Mouse (Mus musculus) skeletal muscle tissue, postnatal 0 days (tissue): ENCODE results near the gene Gm11032. TPM values are rescaled to one million over a fixed set of nuclear protein-coding genes. Genes with fewer than 3 reads are reported as not detected.

ENCODE experiments used
- polyA plus RNA-seq: library from polyadenylated mRNA; unstranded; fragments of >200 nt; fragmentation: Nextera tagmentation; extraction: Ambion mirVana; gene quantifications from 2 replicates; pipeline ENCODE4 v1.2.1, GENCODE M21; 2015

Gene Gm11032
- polyA plus RNA-seq: not detected in 2 replicates

DNA sequence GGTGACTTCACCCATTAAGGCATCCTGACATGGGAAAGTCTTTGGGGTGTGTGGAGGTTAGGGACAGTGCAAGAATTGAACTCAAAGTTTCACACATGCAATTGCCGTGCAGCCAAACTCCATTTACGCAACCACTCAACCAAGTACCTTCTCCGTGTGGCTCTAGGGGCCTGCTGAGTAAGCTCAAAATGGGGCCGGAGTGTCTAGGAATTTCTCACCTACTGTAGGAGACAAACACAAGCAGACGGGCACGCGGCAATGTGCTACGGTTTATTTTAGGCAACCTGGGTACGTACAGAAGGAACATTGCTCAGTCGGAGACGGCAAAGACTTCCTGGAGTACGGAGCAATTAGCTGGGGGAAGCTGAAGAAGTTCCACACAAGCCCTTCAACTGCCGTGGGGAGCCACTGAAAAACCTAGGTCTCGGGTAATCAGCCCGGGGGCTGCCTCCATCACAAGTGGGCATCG lies at the start of gene Gm11032:
Gene Gm11032 (plus strand): TSS at position 51 of the 469 bp plus-strand sequence.

DNA sequence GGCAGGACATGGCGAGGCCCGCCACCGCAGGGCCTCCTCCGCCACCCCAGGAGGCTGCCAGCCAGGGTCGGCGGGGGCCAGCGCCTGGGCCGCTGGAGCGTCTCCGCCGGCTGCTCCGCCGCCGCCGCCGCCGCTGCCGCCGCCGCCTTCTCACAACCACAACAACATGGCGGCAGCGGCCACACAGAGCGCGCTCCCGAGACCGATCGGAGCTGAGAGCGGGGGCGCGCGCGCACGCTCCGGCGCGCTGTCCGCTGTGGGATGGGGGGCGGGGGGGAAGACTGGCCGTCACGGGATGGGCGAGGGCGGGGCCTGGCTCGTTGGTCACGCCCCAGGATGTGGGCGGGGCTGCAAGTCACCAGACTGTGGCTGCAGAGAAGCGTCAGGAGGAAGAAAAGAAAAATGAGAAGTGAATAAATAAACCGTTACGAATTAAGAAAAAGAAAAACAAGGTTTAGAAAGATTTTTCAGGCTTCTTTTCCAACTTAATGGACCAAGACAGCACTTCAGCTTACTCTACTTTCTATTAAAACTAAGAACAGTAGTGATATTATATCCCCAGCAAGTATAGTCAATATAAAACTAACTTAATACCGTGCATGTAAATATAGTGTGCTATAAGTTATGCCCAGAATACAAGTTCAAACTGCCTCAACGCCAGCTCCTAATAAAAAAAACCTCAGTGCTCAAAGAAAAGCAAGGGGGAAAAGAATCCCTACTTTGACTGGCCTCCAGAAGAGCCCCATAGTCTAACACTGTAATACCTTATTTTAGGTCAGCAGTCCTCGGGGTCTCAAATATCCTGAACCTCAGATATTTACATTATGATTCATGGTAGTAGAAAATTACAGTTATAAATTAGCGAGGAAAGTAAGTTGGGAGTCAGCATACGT lies 25.0 kb upstream of the Gm11032 start, which contains the start of gene Mtmr3:
Gene Mtmr3 (minus strand): TSS at position 256 of the 893 bp plus-strand sequence.

DNA sequence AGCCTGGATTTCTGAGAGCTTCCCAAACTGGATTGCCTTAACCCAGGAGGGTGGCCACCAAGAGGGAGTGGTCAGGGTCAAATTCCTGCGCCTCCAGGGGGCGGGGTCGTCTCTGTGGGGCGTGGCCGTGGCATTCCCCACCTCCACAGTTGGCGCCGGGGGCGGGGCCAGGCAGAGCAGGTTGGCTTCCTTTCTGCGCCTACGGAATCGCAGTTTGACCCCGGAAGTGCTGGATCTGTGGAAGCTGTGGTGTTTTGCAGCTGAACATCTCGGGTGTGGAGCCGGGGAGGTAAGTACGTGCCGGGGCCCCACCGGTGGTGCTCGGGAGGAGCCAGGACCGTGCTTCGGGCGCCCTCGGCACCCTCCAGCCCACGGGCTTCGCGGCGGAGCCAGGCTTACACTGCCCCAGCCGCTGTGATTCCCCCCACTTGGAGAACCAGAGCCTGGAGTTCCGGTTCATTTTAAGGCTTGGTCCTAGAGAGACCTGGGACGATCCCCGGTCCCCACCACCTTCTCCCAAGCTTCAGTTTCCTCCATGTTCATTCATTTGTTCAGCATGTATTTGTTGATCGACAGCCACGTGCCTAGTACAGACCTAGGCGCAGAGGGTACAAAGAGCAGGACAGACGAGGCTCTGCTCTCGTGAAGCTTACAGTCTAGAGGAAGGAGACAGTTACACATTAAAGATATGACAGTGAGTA lies 17.8 kb downstream of the Gm11032 start, which contains the start of gene Ascc2:
Gene Ascc2 (plus strand): TSS at position 214 of the 701 bp plus-strand sequence.

Other genes with a start within 250 kb of the Gm11032 start
- gene Hormad2, start 179.0 kb upstream of the Gm11032 start, polyA plus RNA-seq: 0.09 and 0.14 TPM in 2 replicates
- gene Mtmr3, start 25.2 kb upstream of the Gm11032 start, polyA plus RNA-seq: 18.1 and 20.7 TPM in 2 replicates
- gene Ascc2, start 17.7 kb downstream of the Gm11032 start, polyA plus RNA-seq: 12.5 and 13.3 TPM in 2 replicates
- gene Uqcr10, start 84.3 kb downstream of the Gm11032 start, polyA plus RNA-seq: 1,638 and 1,823 TPM in 2 replicates
- gene Zmat5, start 84.6 kb downstream of the Gm11032 start, polyA plus RNA-seq: 30.4 and 38.4 TPM in 2 replicates
- gene Cabp7, start 126.7 kb downstream of the Gm11032 start, polyA plus RNA-seq: 0.13 and 0.17 TPM in 2 replicates
- gene Nf2, start 229.5 kb downstream of the Gm11032 start, polyA plus RNA-seq: 22.8 and 23.1 TPM in 2 replicates